Mouse (Mus musculus) retina, adult 2 months (tissue): Measurements from ENCODE around the gene Card6.
A peak's percentile ranks its signal among the peaks of the same experiment; 100 is the strongest.
"Not testable (repeated sequence)": the region's sequence is repeated elsewhere in the genome, so short reads cannot be mapped to it uniquely, and the experiment has no call there.

Source experiments
- DNase-seq: peaks from one replicate; pipeline ENCODE4 v3.0.0-alpha.2; 2012; ENCODE audit warnings: low read depth, low spot score

Gene Card6

DNA sequence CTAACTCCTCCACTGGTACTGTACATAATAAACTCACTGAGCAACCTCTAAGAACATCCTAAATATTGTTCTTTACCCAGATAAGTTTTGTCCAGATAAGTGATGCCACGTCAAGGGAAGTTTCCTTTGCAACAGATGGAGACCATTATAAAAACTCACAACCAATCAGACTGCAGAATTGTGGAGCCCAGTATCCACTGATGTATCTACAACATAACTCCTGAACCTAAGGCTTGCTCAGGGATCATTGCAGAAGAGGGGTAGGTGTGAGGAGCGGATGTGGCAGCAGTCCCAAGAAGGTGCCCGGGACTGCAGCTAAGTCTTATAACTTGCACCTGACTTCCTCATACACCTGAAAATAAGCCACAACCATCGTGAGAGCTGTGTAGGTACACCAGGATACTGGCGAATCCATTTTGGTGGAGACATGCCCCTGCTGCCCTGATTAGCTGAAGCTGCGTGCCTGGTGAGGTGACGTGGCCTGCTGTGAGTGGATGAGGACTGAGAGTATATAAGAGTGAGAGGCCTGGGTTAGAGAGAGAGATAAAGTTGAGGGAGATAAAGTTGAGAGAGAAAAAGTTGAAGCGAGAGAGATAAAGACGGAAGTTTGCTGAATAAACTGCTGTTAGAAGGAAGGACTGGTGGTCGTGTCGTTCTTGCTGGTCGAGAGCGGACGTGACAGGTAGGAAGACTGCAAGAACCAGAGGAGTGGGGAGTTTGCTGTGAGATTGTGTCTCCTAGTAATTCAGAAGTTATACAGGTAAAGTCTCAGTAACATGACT, 22.7 kb upstream of the Card6 start:
- DNase-seq, result not testable (repeated sequence)

DNA sequence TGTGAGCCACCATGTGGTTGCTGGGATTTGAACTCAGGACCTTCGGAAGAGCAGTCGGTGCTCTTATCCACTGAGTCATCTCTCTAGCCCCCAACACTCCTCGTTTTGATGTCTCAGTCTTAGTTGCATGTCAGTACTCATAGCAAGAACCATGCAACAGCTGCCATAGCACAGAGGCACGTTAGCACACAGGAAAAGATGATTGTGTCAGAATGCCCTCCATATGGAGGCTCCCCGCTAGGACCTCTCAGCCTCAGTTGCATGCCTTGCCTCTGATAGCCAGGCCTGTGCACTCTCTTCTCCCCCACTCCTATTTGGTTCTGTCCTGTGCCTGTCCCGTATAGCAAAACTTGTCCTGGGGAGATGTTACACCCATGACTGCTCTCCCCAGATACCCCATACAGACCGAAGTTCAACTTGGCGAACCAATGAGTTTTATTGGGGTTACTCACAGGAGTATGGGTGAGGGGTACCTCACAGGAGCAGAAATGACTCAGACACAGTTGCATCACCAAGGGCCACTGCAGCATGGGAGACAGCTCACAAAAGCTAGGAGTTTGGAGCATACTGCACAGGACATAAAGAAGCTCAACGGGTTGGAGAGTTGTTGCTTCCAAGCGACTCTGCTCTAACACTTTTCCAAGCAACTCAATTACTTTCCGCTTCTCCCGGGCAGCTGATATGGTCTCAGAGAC, 20.9 kb upstream of the Card6 start:
- no peak for DNase-seq

DNA sequence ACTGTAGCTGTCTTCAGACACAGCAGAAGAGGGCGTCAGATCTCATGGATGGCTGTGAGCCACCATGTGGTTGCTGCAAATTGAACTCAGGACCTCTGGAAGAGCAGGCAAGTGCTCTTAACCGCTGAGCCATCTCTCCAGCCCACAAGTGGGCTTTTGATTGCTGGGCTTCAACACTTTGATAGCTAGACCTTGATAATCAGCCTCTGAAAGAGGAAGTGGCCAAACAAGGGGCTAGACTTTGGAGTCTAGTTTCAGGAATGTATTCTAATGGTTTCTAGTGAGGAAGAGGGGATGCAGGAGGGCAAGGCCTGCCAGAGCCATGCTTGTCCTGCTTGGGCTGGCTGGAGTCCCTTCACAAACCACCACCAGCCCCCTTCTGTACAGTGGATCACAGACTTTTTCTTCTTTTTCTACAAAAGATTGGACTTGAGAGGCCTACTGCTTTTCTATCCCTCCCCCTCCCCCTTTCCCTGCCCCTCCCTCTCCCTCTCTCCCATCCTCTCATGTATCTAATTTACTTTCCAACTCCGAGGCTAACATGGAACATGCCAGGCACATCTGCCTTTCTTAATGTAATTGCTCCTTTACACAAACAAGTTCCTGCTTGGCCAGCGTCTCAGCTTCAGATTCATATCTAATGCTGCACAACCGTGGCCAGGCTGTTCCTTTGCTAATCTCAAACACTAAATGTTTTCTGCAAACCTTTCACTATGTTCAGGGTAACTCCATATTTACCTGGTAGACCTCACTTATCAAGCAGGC, 20.0 kb upstream of the Card6 start:
- no peak for DNase-seq

DNA sequence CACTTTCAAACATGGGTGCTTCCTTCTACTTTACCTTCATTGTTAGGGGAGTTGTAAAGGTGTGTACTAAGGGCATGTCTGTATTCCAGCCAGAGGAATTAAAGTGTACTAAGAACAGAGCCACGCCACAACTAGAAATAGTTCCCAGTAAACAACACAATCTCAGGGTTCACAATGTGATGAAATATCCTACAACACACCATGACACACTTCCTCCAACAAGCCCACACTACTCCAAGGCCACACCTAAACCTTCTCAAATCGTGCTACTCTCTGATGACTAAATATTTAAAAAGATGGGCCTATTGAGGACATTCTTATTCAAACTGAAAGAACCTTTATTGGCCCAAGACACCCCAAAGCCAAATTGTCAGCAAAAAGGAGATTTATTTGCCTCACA, 19.1 kb upstream of the Card6 start:
- no peak for DNase-seq

DNA sequence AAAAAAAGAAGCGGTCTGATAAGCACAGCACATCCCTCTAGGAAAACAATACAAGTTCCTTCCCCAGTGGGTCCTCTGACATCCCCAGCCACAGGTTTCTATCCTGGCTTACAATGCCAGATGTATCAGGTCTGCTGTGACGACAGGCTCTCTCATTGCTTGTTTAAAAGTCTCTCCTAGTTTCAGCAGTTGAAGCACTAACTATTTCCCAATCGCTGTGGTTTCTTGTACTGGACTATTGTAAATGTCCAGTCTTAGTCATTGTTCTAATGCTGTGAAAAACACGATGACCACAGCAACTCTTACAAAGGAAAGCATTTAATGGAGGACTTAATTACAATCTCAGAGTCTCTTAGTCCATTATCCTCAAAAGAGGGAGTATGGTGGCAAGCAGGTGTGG, 18.1 kb upstream of the Card6 start:
- DNase-seq, result no peak

DNA sequence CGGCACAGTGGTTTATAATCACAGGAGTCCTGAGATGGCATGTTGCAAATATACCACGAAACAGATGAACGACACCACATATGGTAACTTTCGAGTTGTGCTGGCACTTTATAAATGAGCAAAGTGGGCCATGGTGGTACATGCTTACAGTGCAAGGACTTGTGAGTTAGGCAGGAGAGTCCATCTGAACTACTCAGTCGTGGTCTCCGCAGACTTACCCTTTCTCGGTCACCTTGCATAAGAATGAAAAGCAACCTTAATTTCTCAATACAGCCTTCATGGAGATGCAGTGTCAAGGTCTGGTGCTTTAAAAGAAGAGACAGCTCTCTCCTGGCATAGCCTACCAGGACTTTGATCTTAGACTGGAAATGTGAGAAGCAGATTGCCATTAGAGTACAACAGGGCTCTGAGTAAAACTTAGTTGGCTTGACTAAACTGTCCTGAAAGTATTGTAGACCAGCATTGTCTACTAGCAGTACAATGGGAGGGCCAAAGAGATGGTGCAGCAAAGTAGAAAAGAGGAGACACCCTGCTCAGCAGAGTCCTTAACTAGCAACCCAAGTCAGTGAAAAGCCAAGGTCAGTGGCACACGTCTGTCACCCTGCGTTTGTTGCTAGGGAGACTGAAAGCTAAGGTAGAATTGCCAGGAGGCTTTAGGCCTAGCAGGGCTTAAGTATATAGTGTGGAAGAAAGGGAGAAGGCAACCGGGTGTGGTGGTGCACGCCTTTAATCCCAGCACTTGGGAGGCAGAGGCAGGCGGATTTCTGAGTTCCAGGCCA, 13.4 kb upstream of the Card6 start:
- no peak for DNase-seq

DNA sequence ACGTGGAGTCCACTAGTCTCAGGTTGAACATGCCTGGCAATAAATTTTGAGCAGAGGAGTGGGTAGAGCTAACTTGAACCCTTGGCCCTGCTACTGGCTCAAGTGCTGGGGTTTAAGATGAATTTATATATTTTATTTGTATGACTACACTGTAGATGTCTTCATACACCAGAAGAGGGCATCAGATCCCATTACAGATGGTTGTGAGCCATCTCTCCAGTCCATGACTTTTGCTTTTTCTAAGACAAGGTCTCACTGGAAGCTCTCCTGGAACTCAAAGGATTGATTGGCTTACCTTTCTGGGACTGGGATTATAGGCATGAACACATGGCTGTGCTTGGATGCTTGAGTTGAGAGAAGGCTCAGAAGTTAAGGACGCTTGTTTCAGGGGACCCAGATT, 11.4 kb upstream of the Card6 start:
- DNase-seq, result no peak

DNA sequence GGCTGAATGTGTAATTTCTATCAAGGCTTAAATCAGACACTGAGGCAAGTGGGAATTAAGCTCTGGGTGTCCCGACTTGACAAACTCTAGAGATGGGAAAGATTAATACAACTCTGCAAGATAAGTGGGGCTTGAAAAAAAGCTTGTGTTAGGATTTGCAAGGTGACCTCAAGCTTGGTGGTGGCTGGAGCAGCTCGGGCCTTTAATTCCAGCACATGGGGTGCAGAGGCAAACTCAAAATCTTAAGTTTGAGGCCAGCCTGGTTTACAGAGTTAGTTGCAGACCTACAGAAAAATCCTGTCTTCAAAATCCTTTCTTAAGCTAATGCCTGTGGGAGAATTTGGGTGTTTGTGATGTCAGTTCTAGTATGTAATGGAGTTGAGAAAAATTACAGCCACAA, 10.9 kb upstream of the Card6 start:
- no peak for DNase-seq

DNA sequence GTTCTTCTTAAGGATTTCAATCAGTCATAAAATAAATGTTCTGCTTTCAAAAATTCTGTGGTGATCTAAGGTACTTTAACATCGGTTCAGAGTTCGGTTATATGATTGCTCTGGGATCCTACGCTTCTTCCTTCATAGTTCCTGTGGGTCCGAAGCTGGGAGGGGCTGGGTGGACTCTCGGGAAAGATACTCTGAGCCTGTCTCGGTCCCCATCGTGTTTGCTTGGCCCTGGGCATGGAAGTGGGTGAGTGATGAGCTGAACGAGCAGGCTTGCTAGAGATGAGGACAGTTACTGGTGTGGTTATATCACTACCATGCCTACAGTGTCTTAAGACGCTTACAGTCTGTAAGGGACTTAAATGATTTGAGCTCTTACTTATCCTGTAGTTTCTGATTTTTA, 10.3 kb upstream of the Card6 start:
- DNase-seq, result no peak

DNA sequence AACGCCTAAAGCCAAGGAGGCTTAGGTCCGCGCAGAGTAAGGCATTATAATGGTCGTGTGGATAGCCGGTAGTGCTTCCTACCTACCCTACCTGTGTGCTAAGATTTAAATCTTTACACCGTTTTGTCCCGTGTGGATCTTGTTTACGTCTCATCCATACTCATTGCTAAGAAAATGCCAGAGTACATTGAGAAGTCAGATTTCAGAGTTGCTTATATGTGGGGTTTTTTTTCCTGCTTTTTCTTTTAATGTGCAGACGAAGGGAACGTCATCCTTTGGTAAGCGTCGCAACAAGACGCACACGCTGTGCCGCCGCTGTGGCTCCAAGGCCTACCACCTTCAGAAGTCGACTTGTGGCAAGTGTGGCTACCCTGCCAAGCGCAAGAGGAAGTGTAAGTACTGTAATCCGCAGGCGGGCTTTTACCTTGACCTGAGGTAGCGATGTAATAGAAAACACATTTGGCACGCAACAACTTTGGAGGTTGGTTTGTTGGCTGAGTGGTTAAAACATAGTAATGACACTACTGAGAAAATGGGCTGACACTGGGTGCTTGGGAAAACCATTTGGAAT, 8.8 kb upstream of the Card6 start:
- no peak for DNase-seq

DNA sequence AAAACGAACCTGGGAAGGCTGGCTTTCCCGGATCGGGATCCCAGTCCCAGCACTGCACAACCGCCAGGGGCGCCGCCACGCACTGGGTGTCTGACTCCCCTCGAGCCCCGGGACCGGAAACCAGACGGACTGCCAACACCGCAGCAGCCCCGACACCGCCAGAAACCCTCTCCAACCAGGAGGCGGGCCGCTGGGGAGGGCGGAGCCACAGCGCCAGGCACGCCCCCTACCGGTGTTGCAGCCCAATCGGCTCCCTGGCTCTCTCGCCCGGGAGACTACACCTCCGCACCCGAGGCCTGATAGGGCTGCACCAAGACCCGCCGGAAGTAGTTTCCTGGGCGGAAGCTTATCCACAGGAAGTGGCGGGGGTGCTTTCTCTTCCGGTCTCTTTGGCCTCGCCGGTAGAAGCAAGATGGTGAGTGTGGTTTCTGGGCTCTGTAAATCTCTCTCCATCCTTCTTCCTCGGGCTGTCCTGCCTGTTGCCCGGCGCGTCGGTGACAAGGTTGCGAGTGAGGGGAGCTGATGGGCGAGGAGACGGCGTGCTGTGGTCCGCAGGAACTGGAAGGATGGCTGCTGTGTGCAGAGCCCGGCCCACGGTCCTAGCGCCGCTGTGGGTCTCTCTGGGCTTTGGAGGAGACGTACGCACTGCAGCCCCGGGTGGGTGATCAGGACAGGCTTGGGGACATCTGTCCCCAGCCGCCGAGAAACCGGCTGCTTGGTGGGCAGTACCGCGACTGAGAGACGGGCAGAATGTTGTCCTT, 8.1 kb upstream of the Card6 start, which contains the start of gene Rpl37:
TSS of gene Rpl37 (plus strand) at position 376 of the 761 bp plus-strand sequence.
- DNase-seq, result peak; percentile 95

DNA sequence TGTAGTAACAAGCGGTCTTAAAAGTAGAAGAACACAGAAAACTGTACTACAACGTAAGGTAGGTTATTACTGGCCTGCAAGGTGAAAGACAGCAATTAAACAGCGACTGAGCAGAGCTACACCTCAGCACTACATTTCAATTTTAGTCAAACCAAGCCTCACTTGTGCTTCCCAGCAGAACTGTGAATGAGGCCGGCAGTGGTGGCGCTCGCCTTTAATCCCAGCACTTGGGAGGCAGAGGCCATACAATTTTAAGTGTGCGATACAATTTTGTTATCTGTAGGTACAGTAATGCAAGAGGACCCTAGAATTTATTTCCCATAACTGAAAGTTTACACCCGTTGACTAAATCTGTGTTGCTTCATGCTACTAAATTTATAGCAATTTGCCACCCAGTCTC, 6.8 kb upstream of the Card6 start:
- no peak for DNase-seq

DNA sequence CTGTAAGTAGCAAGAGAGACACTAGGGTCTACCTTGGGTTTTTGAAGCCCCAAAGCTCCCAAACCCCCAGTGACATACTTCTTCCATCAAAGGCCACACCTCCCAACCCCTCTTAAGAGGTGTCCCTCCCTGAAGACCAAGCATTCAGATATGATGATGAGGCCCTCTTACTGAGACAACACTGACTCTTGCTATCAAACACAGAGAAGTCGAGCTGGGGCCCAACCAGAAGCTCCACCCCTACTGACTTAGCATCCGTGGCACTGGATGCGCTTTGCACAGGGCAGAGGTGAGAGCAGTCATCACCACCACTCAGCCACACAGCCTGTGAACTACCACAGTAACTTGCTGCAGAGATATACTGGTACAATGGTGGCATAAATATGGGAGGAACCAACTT, 4.3 kb upstream of the Card6 start:
- no peak for DNase-seq

DNA sequence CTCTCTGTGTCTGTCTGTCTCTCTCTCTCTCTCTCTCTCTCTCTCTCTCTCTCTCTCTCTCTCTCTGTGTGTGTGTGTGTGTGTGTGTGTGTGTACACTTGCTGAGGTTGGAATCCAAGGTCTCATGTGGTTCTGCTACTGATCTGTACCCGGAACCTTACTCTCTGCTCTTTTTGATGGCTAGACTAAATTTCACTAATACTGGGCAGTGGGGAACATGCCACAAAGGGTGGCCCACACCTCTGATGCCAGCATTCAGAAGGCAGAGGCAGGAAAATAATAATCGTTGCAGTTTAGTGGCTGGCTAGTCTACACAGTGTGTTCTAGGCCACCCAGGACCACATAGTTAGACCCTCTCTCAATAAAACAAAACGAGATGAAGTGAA, 309 bp upstream of the Card6 start:
- no peak for DNase-seq

DNA sequence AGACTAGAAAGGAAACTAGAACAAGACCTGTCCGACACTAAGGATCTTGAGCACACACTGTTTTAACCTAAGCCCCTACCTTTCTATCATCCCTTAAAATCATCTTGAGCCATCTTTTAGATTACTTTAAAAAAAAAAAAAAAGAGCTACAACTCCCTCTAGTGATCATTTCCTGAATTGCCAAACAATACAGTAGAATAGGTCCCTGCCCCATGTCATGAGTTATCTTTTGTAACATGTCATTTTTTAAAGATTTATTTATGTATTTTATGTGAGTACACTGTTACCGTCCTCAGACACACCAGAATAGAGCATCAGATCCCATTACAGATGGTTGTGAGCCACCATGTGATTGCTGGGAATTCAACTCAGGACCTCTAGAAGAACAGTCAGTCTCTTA, 2.0 kb downstream of the Card6 start:
- DNase-seq, result no peak

DNA sequence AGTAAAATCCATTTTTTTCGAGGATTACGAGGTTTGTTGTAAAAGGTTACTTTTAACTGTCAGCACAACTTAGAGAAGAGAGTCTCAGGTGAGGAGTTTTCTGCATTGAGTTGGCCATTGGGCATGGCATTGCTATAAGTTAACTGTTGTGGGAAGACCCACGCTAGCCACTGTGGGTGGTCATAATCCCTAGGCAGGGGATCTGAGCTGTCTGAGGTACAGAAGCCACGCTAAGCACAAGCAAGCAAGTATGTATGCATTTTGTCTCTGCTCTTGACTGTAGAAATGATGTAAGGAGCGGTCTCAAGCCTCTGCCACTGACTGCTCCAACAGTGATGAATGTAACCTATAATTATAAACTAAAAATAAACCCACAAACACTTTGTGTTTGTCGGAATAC, 2.4 kb downstream of the Card6 start:
- DNase-seq, result no peak

DNA sequence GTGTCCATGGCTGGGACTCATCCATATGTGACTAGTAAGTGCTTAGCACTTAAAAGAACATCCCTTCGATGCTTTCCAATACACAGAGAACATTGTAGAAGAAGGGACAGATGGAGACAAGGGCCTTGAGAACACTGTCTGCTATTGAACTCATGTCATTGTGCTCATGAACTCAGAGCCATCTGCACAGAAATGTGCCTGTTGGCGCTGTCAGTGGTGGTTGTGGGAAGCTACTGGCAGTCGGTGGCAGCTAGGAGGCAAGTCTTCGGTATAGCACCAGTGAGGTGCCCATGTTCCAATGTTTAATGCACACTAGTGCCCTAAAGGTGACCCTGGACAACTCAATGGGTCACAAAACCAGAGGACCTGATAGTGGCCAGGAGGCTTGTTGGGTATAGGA, 6.0 kb downstream of the Card6 start:
- no peak for DNase-seq

DNA sequence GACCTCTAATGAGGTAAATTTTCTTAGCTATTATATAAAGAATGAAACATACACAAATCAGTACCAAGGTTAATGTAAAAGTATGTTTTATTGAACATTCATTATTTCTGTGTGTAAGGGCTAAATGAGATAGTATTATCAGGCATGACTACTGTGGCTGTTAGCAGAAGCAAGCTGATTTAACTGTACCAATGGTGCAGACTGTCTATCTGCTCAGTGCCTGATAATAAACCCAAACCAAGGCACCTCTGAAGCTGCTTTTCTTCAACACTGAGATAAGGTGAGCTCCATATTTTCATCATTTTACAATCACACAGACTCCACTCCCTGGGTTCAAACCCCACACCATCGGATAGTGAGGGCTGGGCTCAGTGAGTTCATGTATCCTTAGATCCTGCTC, 11.0 kb downstream of the Card6 start:
- DNase-seq, result no peak

DNA sequence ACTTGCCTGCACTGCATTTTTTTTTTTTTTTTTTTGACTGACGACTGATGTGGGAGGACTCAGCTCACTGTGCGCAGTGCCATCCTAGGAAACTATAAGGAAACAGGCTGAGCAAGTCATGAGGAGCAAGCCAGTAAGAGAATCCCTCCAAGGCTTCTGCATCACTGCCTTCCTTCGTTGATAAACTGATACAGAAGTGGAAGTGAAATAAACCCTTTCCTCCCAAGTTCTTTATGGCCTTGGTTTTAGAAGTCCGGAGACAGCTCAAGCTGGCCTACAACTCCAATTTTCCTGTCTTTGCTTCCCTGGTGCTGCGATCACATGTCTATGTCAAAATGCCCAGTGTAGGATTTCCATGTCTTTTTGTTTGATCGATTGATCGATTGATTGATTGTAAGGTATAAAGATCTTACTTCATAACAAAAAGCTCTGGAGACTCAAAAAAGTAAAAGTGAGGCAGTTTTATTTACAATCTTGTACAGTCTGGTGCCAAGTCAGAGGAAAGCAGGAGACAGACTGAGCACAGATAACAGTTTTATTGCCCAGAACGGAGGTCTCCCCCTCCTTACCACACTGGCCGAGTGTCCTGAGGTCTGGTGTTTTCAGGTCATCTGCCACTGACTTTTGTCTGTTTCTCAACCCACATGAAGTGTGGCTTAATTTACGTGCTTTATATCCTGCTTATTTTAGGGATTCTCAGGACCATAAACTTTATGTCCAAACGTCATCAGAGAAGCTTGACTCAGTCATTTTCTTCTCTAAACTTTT, 12.6 kb downstream of the Card6 start:
- DNase-seq, result no peak

DNA sequence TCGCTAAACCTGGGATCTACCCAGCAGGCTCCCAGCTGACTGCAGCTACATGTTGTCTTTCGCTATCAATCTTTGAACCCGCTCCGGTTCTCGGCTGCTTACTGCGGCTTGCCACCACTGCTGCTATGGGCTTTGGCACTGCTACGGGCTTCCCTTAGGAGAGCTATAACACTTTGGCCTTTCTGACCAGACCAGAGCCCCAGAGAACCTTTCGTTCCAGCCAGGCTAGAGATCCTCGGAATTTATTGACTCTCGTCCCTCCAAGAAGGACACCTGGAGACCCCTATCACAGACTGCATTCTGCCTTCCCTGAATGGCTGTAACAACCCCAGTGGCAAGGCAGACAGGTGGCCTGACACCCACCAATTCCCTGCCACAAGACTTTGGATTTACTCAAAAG, 18.2 kb downstream of the Card6 start:
- no peak for DNase-seq
